Mouse (Mus musculus) intestine, postnatal 0 days (tissue): ENCODE measurements around the gene Colgalt1. TPM values are rescaled to one million over a fixed set of nuclear protein-coding genes. Genes with fewer than 3 reads are reported as not detected.

Source experiments
- ATAC-seq: fragments of 200-750 bp; cut with Nextera tagmentation; 2 replicates; pipeline ENCODE4 v1.8.0; 2017; ENCODE audit warnings: mild to moderate bottlenecking, moderate TSS enrichment, moderate library complexity
- H3K27ac ChIP-seq: fragments of 300-500 bp; sonication (generic); 2 replicates; pipeline ENCODE4 v1.5.1; 2014; ENCODE audit warnings: mild to moderate bottlenecking, low read depth, low read length, moderate library complexity
- H3K27me3 ChIP-seq: fragments of 300-500 bp; sonication (generic); replicated peaks from 2 replicates; pipeline ENCODE4 v1.6.1; 2014; ENCODE audit warnings: low read length, mixed read lengths; ENCODE audit not compliant: control insufficient read depth, insufficient read depth
- H3K36me3 ChIP-seq: fragments of 300-500 bp; sonication (generic); 2 replicates; pipeline ENCODE4 v1.6.1; 2014; ENCODE audit warnings: mild to moderate bottlenecking, moderate library complexity; ENCODE audit not compliant: control insufficient read depth, insufficient read depth
- H3K4me1 ChIP-seq: fragments of 300-500 bp; sonication (generic); replicated peaks from 2 replicates; pipeline ENCODE4 v1.6.1; 2014; ENCODE audit warnings: antibody characterized with exemption, low read length, mixed read lengths; ENCODE audit not compliant: control insufficient read depth, insufficient read depth
- H3K4me2 ChIP-seq: fragments of 300-500 bp; sonication (generic); replicated peaks from 2 replicates; pipeline ENCODE4 v1.6.1; 2014; ENCODE audit warnings: low read depth, mild to moderate bottlenecking, moderate library complexity
- H3K4me3 ChIP-seq: fragments of 300-500 bp; sonication (generic); 2 replicates; pipeline ENCODE4 v1.5.1; 2014; ENCODE audit warnings: low read depth, low read length
- H3K9ac ChIP-seq: fragments of 300-500 bp; sonication (generic); 2 replicates; pipeline ENCODE4 v1.6.1; 2014; ENCODE audit warnings: mild to moderate bottlenecking, low read depth, low read length
- H3K9me3 ChIP-seq: fragments of 300-500 bp; sonication (generic); 2 replicates; pipeline ENCODE4 v1.6.1; 2016; ENCODE audit warnings: mixed run types; ENCODE audit not compliant: control insufficient read depth
- CTCF ChIP-seq: sonication (generic); IDR thresholded peaks from 2 replicates; pipeline ENCODE4 v1.5.1; 2016; ENCODE audit warnings: low read depth, mild to moderate bottlenecking, control low read depth, antibody characterized with exemption, moderate library complexity
- WGBS: fragments of 180-500 bp; shearing (Covaris S2); extraction: QIAGEN DNeasy Blood & Tissue Kit; methylation state at CpG from one replicate; pipeline ENCODE4 v1.1.7; 2014; 5-methylcytosine and 5-hydroxymethylcytosine counted together
- polyA plus RNA-seq: library from polyadenylated mRNA; unstranded; fragments of >200 nt; fragmentation: Nextera tagmentation; extraction: Ambion mirVana; gene quantifications from 2 replicates; pipeline ENCODE4 v1.2.1, GENCODE M21; 2015

Colgalt1 gene
- polyA plus RNA-seq, 1 experiment from 2014 or later, result 44.5 TPM

DNA sequence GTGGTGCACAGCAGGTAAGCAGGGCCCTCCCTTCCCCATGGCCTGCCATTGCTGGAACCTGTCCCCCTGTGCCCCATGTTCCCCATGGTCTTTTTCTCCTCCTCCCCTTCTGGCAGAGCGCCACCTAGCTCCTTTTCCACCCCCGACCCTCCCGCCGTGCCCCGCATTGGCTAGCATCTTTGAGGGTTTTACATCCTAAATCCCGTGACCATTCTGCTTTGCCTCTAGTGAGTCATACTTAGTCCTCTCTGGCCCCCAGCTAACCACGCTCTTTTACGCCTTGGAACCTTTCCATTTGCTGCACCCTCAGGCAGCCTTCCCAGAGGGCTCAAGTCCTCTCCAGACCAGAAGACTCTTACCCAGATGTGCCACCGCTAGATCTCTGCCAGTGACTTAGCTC, 30.6 kb upstream of the Colgalt1 start:
- no peak for ATAC-seq
- Histone ChIP-seq H3K9ac (no peak overlapping the region), H3K9me3 (no peaks in the 10 kb centered on the region), H3K27me3 (no peaks in the 10 kb centered on the region), H3K36me3 (peaks cover 9% of the 10 kb centered on the region; the same call in 1 of the 2 replicates), H3K4me1 (no peaks in the 10 kb centered on the region), H3K27ac (no peak overlapping the region), H3K4me2 (no peak overlapping the region), H3K4me3 (no peak overlapping the region)
- TF ChIP-seq CTCF, result no peak
- 68% methylated on average over 9 of the region's 9 CpGs for WGBS

DNA sequence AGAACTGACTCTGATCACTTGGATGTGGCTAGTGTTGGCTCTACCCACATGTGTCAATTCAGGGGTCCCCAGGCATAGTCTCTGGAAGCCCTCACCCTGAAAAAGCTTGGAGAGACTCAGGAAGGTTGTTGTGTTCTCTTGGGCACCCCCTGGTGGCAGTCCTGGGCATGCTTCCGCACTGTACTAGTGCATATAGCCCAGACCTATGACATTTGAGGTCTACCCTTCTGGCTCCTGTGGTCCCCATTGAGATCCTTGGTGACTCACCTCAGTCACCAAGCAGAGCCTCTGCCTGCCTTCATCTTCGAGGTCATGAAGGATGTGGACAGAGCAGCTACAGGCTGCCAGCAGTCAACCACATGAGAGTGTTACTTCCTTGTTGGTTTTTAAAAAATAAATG, 23.9 kb upstream of the Colgalt1 start:
- Histone ChIP-seq H3K4me3 (no peak overlapping the region), H3K27ac (no peak overlapping the region), H3K4me1 (no peaks in the 10 kb centered on the region), H3K36me3 (peaks cover 17% of the 10 kb centered on the region; the same call in 1 of the 2 replicates), H3K9ac (no peak overlapping the region), H3K9me3 (no peaks in the 10 kb centered on the region), H3K4me2 (no peak overlapping the region), H3K27me3 (no peaks in the 10 kb centered on the region)
- ATAC-seq, result no peak
- 84% methylated on average over 2 of the region's 2 CpGs for WGBS
- peak; percentile 80 for TF ChIP-seq CTCF

DNA sequence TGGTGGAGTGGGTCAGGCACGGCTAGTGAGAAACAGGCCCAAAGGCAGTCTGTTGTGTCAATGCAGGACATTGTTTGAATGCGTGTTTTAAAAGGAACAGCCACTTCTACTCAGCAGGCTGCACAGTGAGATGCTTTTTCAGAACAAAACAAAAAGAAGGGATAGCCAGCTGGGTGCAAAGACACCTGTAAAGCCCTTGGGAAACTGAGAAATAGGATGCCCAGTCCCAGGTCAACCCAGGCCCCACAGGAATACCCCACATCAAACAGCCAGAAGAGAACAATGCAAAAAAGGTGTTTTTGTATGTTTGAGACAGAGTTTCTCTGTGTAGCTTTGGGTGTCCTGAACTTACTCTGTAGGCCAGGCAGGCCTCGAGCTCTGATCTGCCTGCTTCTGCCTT, 22.0 kb upstream of the Colgalt1 start:
- Histone ChIP-seq H3K4me3 (no peak overlapping the region), H3K9ac (no peak overlapping the region), H3K4me2 (no peak overlapping the region), H3K9me3 (no peaks in the 10 kb centered on the region), H3K4me1 (peaks cover 11% of the 10 kb centered on the region; the same call in 1 of the 2 replicates), H3K36me3 (peaks cover 17% of the 10 kb centered on the region; the same call in 1 of the 2 replicates), H3K27me3 (no peaks in the 10 kb centered on the region), H3K27ac (no peak overlapping the region)
- no peak for TF ChIP-seq CTCF
- ATAC-seq, result no peak
- 78% methylated on average over 3 of the region's 3 CpGs for WGBS

DNA sequence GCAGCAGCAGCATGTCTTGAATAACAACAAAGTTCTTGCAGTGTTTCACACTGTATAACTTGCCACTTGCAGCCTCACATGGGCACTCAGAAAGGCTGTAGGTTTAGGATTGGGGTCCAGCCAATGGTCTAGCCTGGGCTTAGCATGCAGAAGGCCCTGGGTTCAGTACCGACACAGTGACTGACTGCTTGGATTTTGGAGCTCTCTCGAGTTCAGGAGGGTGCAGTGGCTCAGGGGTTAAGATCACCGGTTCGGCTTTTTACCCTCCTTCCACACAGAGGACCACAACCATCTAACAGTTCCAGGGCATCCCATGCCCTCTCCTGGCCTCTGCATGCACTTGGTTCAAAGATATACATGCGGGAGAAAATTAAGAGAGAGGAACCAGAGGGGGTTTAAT, 19.8 kb upstream of the Colgalt1 start:
- Histone ChIP-seq H3K4me1 (peaks cover 11% of the 10 kb centered on the region; the same call in 1 of the 2 replicates), H3K36me3 (peaks cover 2% of the 10 kb centered on the region; the same call in 1 of the 2 replicates), H3K27ac (no peak overlapping the region), H3K9ac (peak overlapping the region; percentile 79; the same call in 1 of the 2 replicates), H3K27me3 (no peaks in the 10 kb centered on the region), H3K4me3 (peak overlapping the region; percentile 64), H3K9me3 (no peaks in the 10 kb centered on the region), H3K4me2 (peak overlapping the region; percentile 82)
- WGBS, result 24% methylated on average over 5 of the region's 5 CpGs
- TF ChIP-seq CTCF, result no peak
- ATAC-seq, result no peak

DNA sequence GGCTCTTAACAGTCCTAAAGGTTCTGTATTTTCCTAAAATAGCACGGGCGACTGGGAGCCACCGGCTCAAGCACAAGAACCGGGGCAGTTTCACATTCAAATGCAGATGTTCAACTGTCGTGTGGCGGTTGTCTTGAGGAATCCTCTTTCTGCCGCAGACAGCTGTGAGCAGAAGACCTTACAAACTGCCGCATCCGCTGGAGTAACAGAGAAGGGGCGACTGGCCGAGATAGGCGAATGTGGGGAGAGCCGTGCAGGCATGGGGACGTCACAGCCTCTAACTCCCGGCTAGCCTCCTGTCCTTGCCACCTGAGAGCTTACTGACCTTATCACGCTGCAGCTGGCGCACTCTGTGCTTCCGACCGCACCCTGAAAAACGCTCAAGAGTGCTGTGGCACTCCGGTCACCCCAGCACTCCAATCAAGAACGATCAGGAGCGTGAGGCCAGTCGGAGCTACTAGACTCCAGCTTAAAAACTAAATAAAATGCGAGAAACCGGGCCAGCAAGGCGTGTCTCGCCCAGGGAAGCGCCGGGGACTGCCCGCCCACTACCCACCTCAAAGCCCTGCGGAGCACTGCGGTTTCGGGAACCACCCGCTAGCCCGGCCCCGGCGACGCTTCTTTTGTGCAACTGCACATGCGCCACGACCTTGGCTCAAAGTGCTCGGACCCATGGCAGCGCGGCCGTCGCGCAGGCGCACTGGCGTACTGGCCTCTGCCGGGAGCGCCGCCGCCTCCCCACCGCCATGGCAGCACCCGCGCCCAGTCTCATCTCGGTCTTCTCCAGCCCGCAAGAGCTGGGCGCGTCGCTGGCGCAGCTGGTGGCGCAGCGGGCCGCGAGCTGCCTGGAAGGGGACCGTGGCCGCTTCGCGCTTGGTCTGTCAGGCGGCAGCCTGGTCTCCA, 19.1 kb upstream of the Colgalt1 start, which contains the start of gene Pgls:
Gene Pgls (plus strand): TSS at position 706 of the 903 bp plus-strand sequence.
- Histone ChIP-seq H3K4me2 (peak within 1 kb of the TSS; percentile 82), H3K27me3 (no peaks in the 10 kb centered on the region), H3K27ac (peak within 1 kb of the TSS; percentile 95), H3K36me3 (no peaks in the 10 kb centered on the region; the same call in 1 of the 2 replicates), H3K9me3 (no peaks in the 10 kb centered on the region), H3K9ac (peak within 1 kb of the TSS; percentile 79), H3K4me1 (peaks cover 11% of the 10 kb centered on the region; the same call in 1 of the 2 replicates), H3K4me3 (peak within 1 kb of the TSS; percentile 64)
- TF ChIP-seq CTCF, result no peak
- WGBS, result under 1% methylated on average over 71 of the region's 71 CpGs
- ATAC-seq, result peak; percentile 81

DNA sequence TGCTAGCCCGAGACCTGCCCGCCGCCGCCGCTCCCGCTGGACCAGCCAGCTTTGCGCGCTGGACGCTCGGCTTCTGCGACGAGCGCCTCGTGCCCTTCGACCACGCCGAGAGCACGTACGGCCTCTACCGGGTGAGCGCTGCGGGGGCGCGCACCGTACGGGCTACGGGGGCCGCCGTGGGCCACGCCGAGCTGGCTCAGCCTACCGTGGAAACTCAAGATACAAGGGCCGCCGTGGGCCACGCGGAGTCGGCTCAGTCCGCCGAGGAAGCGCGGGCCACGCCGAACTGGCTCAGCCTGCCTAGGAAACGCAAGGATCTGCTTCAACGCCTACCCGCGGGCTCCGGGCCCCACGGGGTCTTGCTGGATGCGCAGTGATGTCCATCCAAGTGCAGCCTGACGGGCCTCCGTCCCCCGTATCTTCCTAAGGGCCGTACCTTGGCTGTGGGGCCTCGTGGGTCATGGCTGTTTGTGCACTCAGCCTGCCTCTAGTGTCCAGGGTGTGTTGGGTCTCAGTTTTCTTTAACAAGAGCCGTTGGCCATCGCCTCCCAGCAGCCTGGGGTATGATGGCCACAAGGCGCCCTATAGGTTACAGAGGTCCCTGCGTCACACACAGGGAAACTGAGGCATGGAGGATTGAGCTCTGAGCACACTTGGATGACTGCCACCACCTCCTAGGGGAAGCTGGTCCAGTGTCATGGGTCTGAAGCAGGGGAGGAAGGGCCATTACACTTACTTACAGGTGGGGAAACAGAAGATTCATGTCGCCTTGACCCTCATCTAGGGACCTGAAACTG, 18.2 kb upstream of the Colgalt1 start:
- H3K27me3 ChIP-seq, result no peaks in the 10 kb centered on the region
- peak overlapping the region; percentile 64 for H3K4me3 ChIP-seq
- H3K4me2 ChIP-seq, result peak overlapping the region; percentile 82
- no peaks in the 10 kb centered on the region; the same call in 1 of the 2 replicates for H3K36me3 ChIP-seq
- no peaks in the 10 kb centered on the region for H3K9me3 ChIP-seq
- H3K9ac ChIP-seq, result peak overlapping the region; percentile 79
- WGBS, result 4% methylated on average over 60 of the region's 60 CpGs
- H3K4me1 ChIP-seq, result peaks cover 11% of the 10 kb centered on the region; the same call in 1 of the 2 replicates
- TF ChIP-seq CTCF, result peak; percentile 24
- peak; percentile 56 for ATAC-seq
- H3K27ac ChIP-seq, result peak overlapping the region; percentile 95
